Mouse (Mus musculus): ENCODE measurements around the gene Cntnap5c.

DNA sequence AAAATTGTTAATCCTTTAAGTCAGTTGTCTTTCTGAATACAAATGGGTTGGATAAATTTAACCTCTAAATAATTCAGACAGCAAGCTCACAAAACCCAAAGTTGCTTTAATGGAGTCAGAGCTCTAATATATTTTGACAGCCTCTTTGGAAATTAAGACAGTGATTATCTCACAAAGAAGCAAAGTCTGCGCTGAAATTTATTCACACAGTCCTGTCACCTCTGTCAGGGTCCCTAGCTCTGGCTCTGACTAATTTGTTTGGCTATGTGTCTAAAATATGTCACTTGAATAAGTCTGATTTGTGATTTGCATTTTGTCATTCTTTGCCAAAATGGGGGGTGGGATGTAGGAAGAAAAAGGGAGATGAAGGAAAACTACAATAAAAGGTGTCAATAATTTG is 234.0 kb downstream of the Cntnap5c start:
- TF ChIP-seq POLR2A (IDR thresholded peaks at IDR 0.05; ENCODE audit: control insufficient read depth, extremely low read depth, insufficient read depth, low read length, poor library complexity) (no peak), CTCF (IDR thresholded peaks at IDR 0.05; ENCODE audit: borderline replicate concordance, control insufficient read depth, extremely low read depth, insufficient read depth, low read length, poor library complexity) (no peak)

All from thymus, adult 2 months (tissue).